Mouse (Mus musculus) C2C12 (cell line): ENCODE measurements around the gene Acat3. TPM values are rescaled to one million over a fixed set of nuclear protein-coding genes. Genes with fewer than 3 reads are reported as not detected.
"Not testable (repeated sequence)": the region's sequence is repeated elsewhere in the genome, so short reads cannot be mapped to it uniquely, and the experiment has no call there.

ENCODE experiments used
- H3K27me3 ChIP-seq: one replicate; pipeline ENCODE4 v1.6.1; 2011; ENCODE audit not compliant: control insufficient read depth, insufficient read depth, insufficient read length
- H3K36me3 ChIP-seq: one replicate; pipeline ENCODE4 v1.6.1; 2011; ENCODE audit not compliant: control insufficient read depth, insufficient read depth
- H3K4me3 ChIP-seq: one replicate; pipeline ENCODE4 v1.5.1; 2011; ENCODE audit warnings: mild to moderate bottlenecking, control low read depth; ENCODE audit not compliant: poor library complexity, insufficient read depth, severe bottlenecking
- H3K79me2 ChIP-seq: one replicate; pipeline ENCODE4 v1.6.1; 2011; ENCODE audit not compliant: control insufficient read depth, insufficient read depth
- H3K79me3 ChIP-seq: one replicate; pipeline ENCODE4 v1.6.1; 2011; ENCODE audit warnings: low read depth, control low read depth
- H3ac ChIP-seq: one replicate; pipeline ENCODE3; 2011; ENCODE audit warnings: low read depth; ENCODE audit not compliant: control insufficient read depth, insufficient read length
- CEBPB ChIP-seq: IDR thresholded peaks from one replicate; pipeline ENCODE4 v1.6.1; 2011; ENCODE audit warnings: low read depth, mild to moderate bottlenecking, control low read depth, moderate library complexity
- CTCF ChIP-seq: IDR thresholded peaks from one replicate; pipeline ENCODE4 v1.5.1; 2011; ENCODE audit not compliant: control insufficient read depth, insufficient read depth, insufficient read length
- FOSL1 ChIP-seq: IDR thresholded peaks from one replicate; pipeline ENCODE4 v1.8.0; 2011; ENCODE audit warnings: mild to moderate bottlenecking, low read length; ENCODE audit not compliant: poor library complexity, insufficient read depth, severe bottlenecking
- MAX ChIP-seq: IDR thresholded peaks from one replicate; pipeline ENCODE4 v1.6.1; 2011; ENCODE audit warnings: mild to moderate bottlenecking, control low read depth
- MYOD1 ChIP-seq: IDR thresholded peaks from one replicate; pipeline ENCODE4 v1.6.1; 2011; ENCODE audit warnings: low read depth; ENCODE audit not compliant: control insufficient read depth, insufficient read length
- MYOG ChIP-seq: IDR thresholded peaks from one replicate; pipeline ENCODE4 v1.6.1; 2011; ENCODE audit not compliant: control insufficient read depth, insufficient read length; ENCODE audit errors: extremely low read depth
- USF1 ChIP-seq: IDR thresholded peaks from one replicate; pipeline ENCODE4 v1.6.1; 2011; ENCODE audit warnings: low read depth, mild to moderate bottlenecking, control low read depth, moderate library complexity
- long read RNA-seq, 2 experiments: library from polyadenylated mRNA; unstranded; transcript quantifications; one replicate each; pipeline ENCODE4 v2.0.0; 2019 to 2020
- polyA plus RNA-seq: library from polyadenylated mRNA; unstranded; fragments of >200 nt; fragmentation: generic; extraction: Trizol; gene quantifications from one replicate; pipeline ENCODE4 v1.2.1, GENCODE M21; 2012; ENCODE audit warnings: missing spikeins

Gene Acat3
- polyA plus RNA-seq, result 0.50 TPM
- long read RNA-seq, experiment 1, result 0 reads
- long read RNA-seq, experiment 2, result 0 reads

- H3K4me3 ChIP-seq, result no peak within 1 kb of the TSS
- H3K27me3 ChIP-seq, result no peaks in the 10 kb centered on the region
- no peaks in the 10 kb centered on the region for H3K79me3 ChIP-seq
- no peaks in the 10 kb centered on the region for H3K79me2 ChIP-seq
- H3ac ChIP-seq, result peak within 1 kb of the TSS; percentile 63
- peaks cover 22% of the 10 kb centered on the region for H3K36me3 ChIP-seq
- no peak for TF ChIP-seq CEBPB
- TF ChIP-seq MYOG, result no peak
- no peak for TF ChIP-seq USF1
- no peak for TF ChIP-seq CTCF
- no peak for TF ChIP-seq MAX
- TF ChIP-seq FOSL1, result no peak
- no peak for TF ChIP-seq MYOD1
These were observed at the start of gene Acat3 for GRCm38 (mm10) chr17:12940151-12940805. Gene Acat3 (minus strand): TSS chr17:12940600.

- H3K79me3 ChIP-seq, result peaks cover 76% of the 10 kb centered on the region
- H3K4me3 ChIP-seq, H3ac ChIP-seq, H3K27me3 ChIP-seq: not testable (repeated sequence)
- H3K79me2 ChIP-seq, result peaks cover 89% of the 10 kb centered on the region
- peaks cover 55% of the 10 kb centered on the region for H3K36me3 ChIP-seq
These were observed 47.7 kb upstream of the Acat3 start for GRCm38 (mm10) chr17:12988096-12988495.

GRCm38 (mm10) chr17:12983988-12984387, 43.6 kb upstream of the Acat3 start:
- Histone ChIP-seq H3K79me3 (peaks cover 60% of the 10 kb centered on the region), H3K27me3 (no peaks in the 10 kb centered on the region), H3K79me2 (peaks cover 93% of the 10 kb centered on the region), H3ac (no peak overlapping the region), H3K36me3 (peaks cover 82% of the 10 kb centered on the region), H3K4me3 (no peak overlapping the region)
- TF ChIP-seq MAX, result no peak
- no peak for TF ChIP-seq CEBPB
- no peak for TF ChIP-seq MYOG
- TF ChIP-seq FOSL1, result no peak

DNA sequence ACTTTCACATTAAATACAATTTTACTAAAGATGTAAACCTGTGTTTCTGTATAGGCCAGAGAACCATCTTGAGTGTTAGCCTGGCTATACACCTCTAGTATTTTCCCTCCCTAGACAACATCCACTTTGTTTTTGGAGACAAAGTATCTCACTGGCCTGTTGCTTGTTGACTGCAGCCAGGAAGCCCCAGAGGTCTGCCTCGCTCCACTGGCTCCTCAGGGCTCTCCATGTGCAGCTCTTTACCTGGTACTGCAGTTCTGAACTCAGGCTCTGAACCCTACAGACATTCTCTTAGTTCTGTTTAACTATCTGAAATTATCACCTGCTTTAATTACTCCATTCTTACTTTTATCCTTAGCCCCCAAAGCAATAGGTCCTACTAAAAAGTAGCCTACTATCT, 38.1 kb upstream of the Acat3 start:
- peaks cover 55% of the 10 kb centered on the region for H3K36me3 ChIP-seq
- no peak overlapping the region for H3ac ChIP-seq
- peaks cover 21% of the 10 kb centered on the region for H3K79me3 ChIP-seq
- peaks cover 49% of the 10 kb centered on the region for H3K79me2 ChIP-seq
- TF ChIP-seq MYOG (no peak), FOSL1 (no peak), CTCF (no peak), CEBPB (no peak), MYOD1 (no peak), USF1 (no peak), MAX (no peak)
- H3K27me3 ChIP-seq, result no peaks in the 10 kb centered on the region
- H3K4me3 ChIP-seq, result no peak overlapping the region

DNA sequence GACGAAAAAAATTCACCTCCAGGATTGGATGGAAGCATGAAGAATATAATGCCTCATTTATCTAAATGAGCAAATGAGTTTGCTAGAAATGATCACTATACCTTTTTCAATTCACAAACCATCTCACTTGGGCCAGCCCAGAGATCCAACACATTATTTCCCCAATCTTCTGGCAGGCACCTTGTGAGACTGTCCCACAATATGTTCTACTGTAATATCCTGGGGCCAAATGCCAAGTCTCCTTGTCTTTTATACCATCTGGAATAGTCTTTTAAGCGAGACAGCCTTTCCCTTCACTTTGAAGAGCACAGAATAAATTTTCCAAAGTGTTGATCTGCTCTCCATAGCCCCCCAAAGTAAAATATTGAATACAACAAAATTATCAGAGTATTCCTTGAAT, 33.5 kb upstream of the Acat3 start:
- H3ac ChIP-seq, result no peak overlapping the region
- no peak overlapping the region for H3K4me3 ChIP-seq
- TF ChIP-seq MYOD1, result no peak
- no peaks in the 10 kb centered on the region for H3K27me3 ChIP-seq
- H3K79me2 ChIP-seq, result peaks cover 29% of the 10 kb centered on the region
- peaks cover 16% of the 10 kb centered on the region for H3K79me3 ChIP-seq
- peaks cover 59% of the 10 kb centered on the region for H3K36me3 ChIP-seq

GRCm38 (mm10) chr17:12967173-12967572, 26.8 kb upstream of the Acat3 start:
- Histone ChIP-seq H3K79me3 (peaks cover 3% of the 10 kb centered on the region), H3K4me3 (no peak overlapping the region), H3K36me3 (peaks cover 57% of the 10 kb centered on the region), H3ac (no peak overlapping the region), H3K27me3 (no peaks in the 10 kb centered on the region), H3K79me2 (peaks cover 16% of the 10 kb centered on the region)
- no peak for TF ChIP-seq CEBPB
- TF ChIP-seq USF1, result no peak
- TF ChIP-seq MYOG, result no peak
- no peak for TF ChIP-seq MAX
- no peak for TF ChIP-seq MYOD1
- TF ChIP-seq CTCF, result no peak
- no peak for TF ChIP-seq FOSL1
